Mouse (Mus musculus): Measurements from ENCODE around the gene Ddx39b. TPM values are rescaled to one million over a fixed set of nuclear protein-coding genes. Genes with fewer than 3 reads are reported as not detected.

Ddx39b gene
- polyA plus RNA-seq, 1 experiment, result 290 TPM

- Histone ChIP-seq H3K27ac (ENCODE audit: insufficient read depth, low read depth, low read length) (no peak overlapping the region), H3K4me1 (ENCODE audit: control insufficient read depth, insufficient read depth, low read length) (0 out of 2 replicates have a peak, but pooled peaks cover 2% of the 10 kb centered on the region), H3K4me3 (ENCODE audit: insufficient read depth, low read depth, low read length) (no peak overlapping the region)
- 74% methylated on average over 3 of the region's 3 CpGs for WGBS
- TF ChIP-seq CTCF (IDR thresholded peaks at IDR 0.05; ENCODE audit: insufficient read depth, low read depth, low read length) (no peak), POLR2A (IDR thresholded peaks at IDR 0.05; ENCODE audit: insufficient read depth, low read depth, low read length) (no peak)
Measured at GRCm38 (mm10) chr17:35255301-35255700, 13.8 kb downstream of the Ddx39b start.

- 0 out of 2 replicates have a peak, but pooled peaks cover 2% of the 10 kb centered on the region for H3K4me1 ChIP-seq (ENCODE audit: control insufficient read depth, insufficient read depth, low read length)
Measured at GRCm38 (mm10) chr17:35255704-35256103, 14.2 kb downstream of the Ddx39b start.

GRCm38 (mm10) chr17:35257378-35257777 lies 15.8 kb downstream of the Ddx39b start:
- Histone ChIP-seq H3K27ac (ENCODE audit: insufficient read depth, low read depth, low read length) (no peak overlapping the region), H3K4me1 (ENCODE audit: control insufficient read depth, insufficient read depth, low read length) (no peaks in the 10 kb centered on the region), H3K4me3 (ENCODE audit: insufficient read depth, low read depth, low read length) (no peak overlapping the region)
- TF ChIP-seq POLR2A (IDR thresholded peaks at IDR 0.05; ENCODE audit: insufficient read depth, low read depth, low read length) (no peak), CTCF (IDR thresholded peaks at IDR 0.05; ENCODE audit: insufficient read depth, low read depth, low read length) (no peak)
- 40% methylated on average over 1 of the region's 1 CpGs for whole genome bisulfite sequencing

More at GRCm38 (mm10) chr17:35255704-35256103, 14.2 kb downstream of the Ddx39b start:
- no peak overlapping the region for H3K27ac ChIP-seq (ENCODE audit: insufficient read depth, low read depth, low read length)
- H3K4me3 ChIP-seq (ENCODE audit: insufficient read depth, low read depth, low read length), result no peak overlapping the region
- no peak for TF ChIP-seq CTCF (IDR thresholded peaks at IDR 0.05; ENCODE audit: insufficient read depth, low read depth, low read length)
- TF ChIP-seq POLR2A (IDR thresholded peaks at IDR 0.05; ENCODE audit: insufficient read depth, low read depth, low read length), result no peak
- WGBS, result 50% methylated on average over 4 of the region's 4 CpGs

GRCm38 (mm10) chr17:35257824-35258491 lies 16.4 kb downstream of the Ddx39b start:
- TF ChIP-seq CTCF (IDR thresholded peaks at IDR 0.05; ENCODE audit: insufficient read depth, low read depth, low read length) (peak; percentile 48; the same call in 1 of the 2 replicates), POLR2A (IDR thresholded peaks at IDR 0.05; ENCODE audit: insufficient read depth, low read depth, low read length) (no peak)
- Histone ChIP-seq H3K4me3 (ENCODE audit: insufficient read depth, low read depth, low read length) (peak overlapping the region; percentile 26), H3K27ac (ENCODE audit: insufficient read depth, low read depth, low read length) (no peak overlapping the region), H3K4me1 (ENCODE audit: control insufficient read depth, insufficient read depth, low read length) (no peaks in the 10 kb centered on the region)
- 4% methylated on average over 17 of the region's 17 CpGs for WGBS

- H3K4me3 ChIP-seq (ENCODE audit: insufficient read depth, low read depth, low read length), result no peak overlapping the region
- H3K4me1 ChIP-seq (ENCODE audit: control insufficient read depth, insufficient read depth, low read length), result peaks cover 3% of the 10 kb centered on the region; the same call in 1 of the 2 replicates
- H3K27ac ChIP-seq (ENCODE audit: insufficient read depth, low read depth, low read length), result no peak overlapping the region
- no peak for TF ChIP-seq CTCF (IDR thresholded peaks at IDR 0.05; ENCODE audit: insufficient read depth, low read depth, low read length)
- TF ChIP-seq POLR2A (IDR thresholded peaks at IDR 0.05; ENCODE audit: insufficient read depth, low read depth, low read length), result no peak
- 67% methylated on average over 14 of the region's 14 CpGs for WGBS
Measured at GRCm38 (mm10) chr17:35258492-35259478, 17.2 kb downstream of the Ddx39b start.

GRCm38 (mm10) chr17:35259621-35260020 lies 18.1 kb downstream of the Ddx39b start:
- no peak overlapping the region for H3K27ac ChIP-seq (ENCODE audit: insufficient read depth, low read depth, low read length)
- no peak for TF ChIP-seq POLR2A (IDR thresholded peaks at IDR 0.05; ENCODE audit: insufficient read depth, low read depth, low read length)
- TF ChIP-seq CTCF (IDR thresholded peaks at IDR 0.05; ENCODE audit: insufficient read depth, low read depth, low read length), result no peak
- no peak overlapping the region for H3K4me3 ChIP-seq (ENCODE audit: insufficient read depth, low read depth, low read length)
- WGBS, result 57% methylated on average over 4 of the region's 4 CpGs
- H3K4me1 ChIP-seq (ENCODE audit: control insufficient read depth, insufficient read depth, low read length), result peaks cover 6% of the 10 kb centered on the region; the same call in 1 of the 2 replicates

GRCm38 (mm10) chr17:35261651-35262050 lies 20.1 kb downstream of the Ddx39b start:
- H3K4me1 ChIP-seq (ENCODE audit: control insufficient read depth, insufficient read depth, low read length), result peaks cover 6% of the 10 kb centered on the region; the same call in 1 of the 2 replicates
- no peak for TF ChIP-seq CTCF (IDR thresholded peaks at IDR 0.05; ENCODE audit: insufficient read depth, low read depth, low read length)
- TF ChIP-seq POLR2A (IDR thresholded peaks at IDR 0.05; ENCODE audit: insufficient read depth, low read depth, low read length), result no peak
- no peak overlapping the region for H3K27ac ChIP-seq (ENCODE audit: insufficient read depth, low read depth, low read length)
- WGBS, result 79% methylated on average over 13 of the region's 13 CpGs
- H3K4me3 ChIP-seq (ENCODE audit: insufficient read depth, low read depth, low read length), result no peak overlapping the region

GRCm38 (mm10) chr17:35262664-35263522 lies 21.3 kb downstream of the Ddx39b start, which contains the start of gene H2-D1:
Gene H2-D1 (plus strand): TSS chr17:35262730.
- peak; percentile 82 for TF ChIP-seq POLR2A (IDR thresholded peaks at IDR 0.05; ENCODE audit: insufficient read depth, low read depth, low read length)
- TF ChIP-seq CTCF (IDR thresholded peaks at IDR 0.05; ENCODE audit: insufficient read depth, low read depth, low read length), result no peak
- 2% methylated on average over 73 of the region's 73 CpGs for WGBS
- Histone ChIP-seq H3K27ac (ENCODE audit: insufficient read depth, low read depth, low read length) (no peak within 1 kb of the TSS), H3K4me3 (ENCODE audit: insufficient read depth, low read depth, low read length) (peak within 1 kb of the TSS; percentile 72), H3K4me1 (ENCODE audit: control insufficient read depth, insufficient read depth, low read length) (peaks cover 6% of the 10 kb centered on the region; the same call in 1 of the 2 replicates)
